Mouse (Mus musculus) midbrain, embryonic 13.5 days (tissue): ENCODE measurements at regions not wholly inside any gene's neighbourhood (a gene's known extent, or its start where the extent isn't known, plus 50 kb on each side); places are given as distances from the start of the nearest gene placed in this dataset.

Experiments used
- ATAC-seq: fragments of 200-750 bp; cut with Nextera tagmentation; 2 replicates; pipeline ENCODE4 v1.8.0; 2017; ENCODE audit warnings: mild to moderate bottlenecking, moderate TSS enrichment, moderate library complexity
- H3K27ac ChIP-seq: fragments of 300-500 bp; sonication (generic); 2 replicates; pipeline ENCODE4 v1.5.1; 2015; ENCODE audit warnings: inconsistent platforms, mild to moderate bottlenecking, moderate library complexity
- H3K27me3 ChIP-seq: fragments of 300-500 bp; sonication (generic); 2 replicates; pipeline ENCODE4 v1.6.1; 2015; ENCODE audit warnings: mild to moderate bottlenecking, inconsistent platforms
- H3K36me3 ChIP-seq: fragments of 300-500 bp; sonication (generic); 2 replicates; pipeline ENCODE4 v1.6.1; 2015; ENCODE audit warnings: mild to moderate bottlenecking, inconsistent platforms
- H3K4me1 ChIP-seq: fragments of 300-500 bp; sonication (generic); replicated peaks from 2 replicates; pipeline ENCODE4 v1.6.1; 2015; ENCODE audit warnings: inconsistent platforms
- H3K4me2 ChIP-seq: fragments of 300-500 bp; sonication (generic); replicated peaks from 2 replicates; pipeline ENCODE4 v1.6.1; 2015; ENCODE audit warnings: moderate library complexity, mild to moderate bottlenecking, inconsistent platforms
- H3K4me3 ChIP-seq: fragments of 300-500 bp; sonication (generic); replicated peaks from 2 replicates; pipeline ENCODE4 v1.5.1; 2015; ENCODE audit warnings: mild to moderate bottlenecking, inconsistent platforms
- H3K9ac ChIP-seq: fragments of 300-500 bp; sonication (generic); replicated peaks from 2 replicates; pipeline ENCODE4 v1.6.1; 2015; ENCODE audit warnings: mild to moderate bottlenecking, inconsistent platforms
- H3K9me3 ChIP-seq: fragments of 300-500 bp; sonication (generic); 2 replicates; pipeline ENCODE4 v1.6.1; 2016; ENCODE audit warnings: mild to moderate bottlenecking, inconsistent platforms
- WGBS: fragments of 180-500 bp; shearing (Covaris S2); methylation state at CpG from one replicate; pipeline ENCODE4 v1.1.7; 2015; 5-methylcytosine and 5-hydroxymethylcytosine counted together

GRCm38 (mm10) chr8:6648083-6648482 is 1542.9 kb upstream of the Slc10a2 start:
- Histone ChIP-seq H3K9ac (no peak overlapping the region), H3K4me1 (no peaks in the 10 kb centered on the region), H3K4me2 (no peak overlapping the region), H3K9me3 (no peaks in the 10 kb centered on the region), H3K4me3 (no peak overlapping the region), H3K27ac (no peak overlapping the region), H3K27me3 (no peaks in the 10 kb centered on the region), H3K36me3 (no peaks in the 10 kb centered on the region)
- ATAC-seq = no peak

GRCm38 (mm10) chr8:6645287-6645957 is 1540.3 kb upstream of the Slc10a2 start:
- H3K36me3 ChIP-seq = no peaks in the 10 kb centered on the region
- no peak overlapping the region for H3K27ac ChIP-seq
- H3K4me2 ChIP-seq = no peak overlapping the region
- no peaks in the 10 kb centered on the region for H3K27me3 ChIP-seq
- ATAC-seq = no peak
- WGBS = 90% methylated on average over 5 of the region's 5 CpGs
- H3K4me3 ChIP-seq = no peak overlapping the region
- H3K4me1 ChIP-seq = no peaks in the 10 kb centered on the region
- no peak overlapping the region for H3K9ac ChIP-seq
- H3K9me3 ChIP-seq = no peaks in the 10 kb centered on the region

GRCm38 (mm10) chr8:6644396-6644795 is 1539.2 kb upstream of the Slc10a2 start:
- H3K27ac ChIP-seq = no peak overlapping the region
- H3K9me3 ChIP-seq = no peaks in the 10 kb centered on the region
- H3K4me1 ChIP-seq = no peaks in the 10 kb centered on the region
- no peak overlapping the region for H3K4me3 ChIP-seq
- no peaks in the 10 kb centered on the region for H3K27me3 ChIP-seq
- no peak for ATAC-seq
- no peaks in the 10 kb centered on the region for H3K36me3 ChIP-seq
- WGBS = 76% methylated on average over 2 of the region's 2 CpGs
- no peak overlapping the region for H3K9ac ChIP-seq
- no peak overlapping the region for H3K4me2 ChIP-seq

GRCm38 (mm10) chr8:6627009-6627557 is 1521.9 kb upstream of the Slc10a2 start:
- H3K36me3 ChIP-seq = no peaks in the 10 kb centered on the region
- H3K4me1 ChIP-seq = no peaks in the 10 kb centered on the region; the same call in 1 of the 2 replicates
- H3K4me3 ChIP-seq = no peak overlapping the region
- no peaks in the 10 kb centered on the region for H3K27me3 ChIP-seq
- H3K9me3 ChIP-seq = no peaks in the 10 kb centered on the region
- ATAC-seq = peak; percentile 50; the same call in 1 of the 2 replicates
- no peak overlapping the region for H3K27ac ChIP-seq
- no peak overlapping the region for H3K9ac ChIP-seq
- WGBS = 64% methylated on average over 8 of the region's 8 CpGs
- no peak overlapping the region for H3K4me2 ChIP-seq

GRCm38 (mm10) chr8:6608891-6609290 is 1503.7 kb upstream of the Slc10a2 start:
- Histone ChIP-seq H3K4me3 (no peak overlapping the region), H3K9me3 (no peaks in the 10 kb centered on the region), H3K9ac (no peak overlapping the region), H3K27ac (no peak overlapping the region), H3K4me2 (no peak overlapping the region), H3K4me1 (peaks cover 13% of the 10 kb centered on the region), H3K36me3 (no peaks in the 10 kb centered on the region), H3K27me3 (0 out of 2 replicates have a peak, but pooled peaks cover 3% of the 10 kb centered on the region)
- WGBS = 49% methylated on average over 2 of the region's 2 CpGs
- ATAC-seq = no peak

GRCm38 (mm10) chr8:6606854-6607535 is 1501.8 kb upstream of the Slc10a2 start:
- peak overlapping the region; percentile 22 for H3K4me2 ChIP-seq

GRCm38 (mm10) chr8:6604232-6604804 is 1499.2 kb upstream of the Slc10a2 start:
- Histone ChIP-seq H3K27me3 (0 out of 2 replicates have a peak, but pooled peaks cover 3% of the 10 kb centered on the region), H3K4me1 (peaks cover 13% of the 10 kb centered on the region), H3K9ac (no peak overlapping the region), H3K9me3 (no peaks in the 10 kb centered on the region), H3K27ac (no peak overlapping the region), H3K36me3 (no peaks in the 10 kb centered on the region), H3K4me3 (no peak overlapping the region), H3K4me2 (no peak overlapping the region)
- 74% methylated on average over 5 of the region's 5 CpGs for WGBS
- peak; percentile 62; the same call in 1 of the 2 replicates for ATAC-seq

More at GRCm38 (mm10) chr8:6606854-6607535, 1501.8 kb upstream of the Slc10a2 start:
- 3% methylated on average over 9 of the region's 9 CpGs for WGBS
- no peaks in the 10 kb centered on the region for H3K9me3 ChIP-seq
- no peak overlapping the region for H3K27ac ChIP-seq
- H3K36me3 ChIP-seq = no peaks in the 10 kb centered on the region
- peaks cover 13% of the 10 kb centered on the region for H3K4me1 ChIP-seq
- H3K27me3 ChIP-seq = 0 out of 2 replicates have a peak, but pooled peaks cover 3% of the 10 kb centered on the region
- no peak overlapping the region for H3K9ac ChIP-seq
- peak; percentile 92 for ATAC-seq
- H3K4me3 ChIP-seq = no peak overlapping the region

- ATAC-seq = no peak
Observed at GRCm38 (mm10) chr8:6590146-6590545, 1485.0 kb upstream of the Slc10a2 start.

GRCm38 (mm10) chr8:6583337-6584096 is 1478.4 kb upstream of the Slc10a2 start:
- no peak overlapping the region for H3K4me3 ChIP-seq
- no peak overlapping the region for H3K9ac ChIP-seq
- no peaks in the 10 kb centered on the region for H3K27me3 ChIP-seq
- 93% methylated on average over 6 of the region's 6 CpGs for WGBS
- ATAC-seq = no peak
- no peak overlapping the region for H3K27ac ChIP-seq
- H3K9me3 ChIP-seq = no peaks in the 10 kb centered on the region
- no peaks in the 10 kb centered on the region for H3K4me1 ChIP-seq
- no peaks in the 10 kb centered on the region for H3K36me3 ChIP-seq
- H3K4me2 ChIP-seq = no peak overlapping the region

More at GRCm38 (mm10) chr8:6590146-6590545, 1485.0 kb upstream of the Slc10a2 start:
- no peak overlapping the region for H3K4me2 ChIP-seq
- H3K27me3 ChIP-seq = no peaks in the 10 kb centered on the region
- no peak overlapping the region for H3K27ac ChIP-seq
- no peaks in the 10 kb centered on the region for H3K36me3 ChIP-seq
- no peak overlapping the region for H3K9ac ChIP-seq
- H3K9me3 ChIP-seq = no peaks in the 10 kb centered on the region
- H3K4me1 ChIP-seq = no peaks in the 10 kb centered on the region
- no peak overlapping the region for H3K4me3 ChIP-seq

- H3K27ac ChIP-seq = no peak overlapping the region
- H3K27me3 ChIP-seq = no peaks in the 10 kb centered on the region
- WGBS = 79% methylated on average over 3 of the region's 3 CpGs
- no peak overlapping the region for H3K4me3 ChIP-seq
- H3K4me1 ChIP-seq = no peaks in the 10 kb centered on the region
- no peak overlapping the region for H3K4me2 ChIP-seq
- no peaks in the 10 kb centered on the region for H3K9me3 ChIP-seq
- H3K36me3 ChIP-seq = no peaks in the 10 kb centered on the region
- H3K9ac ChIP-seq = no peak overlapping the region
- no peak for ATAC-seq
Observed at GRCm38 (mm10) chr8:6582732-6583131, 1477.6 kb upstream of the Slc10a2 start.

- Histone ChIP-seq H3K36me3 (no peaks in the 10 kb centered on the region), H3K4me3 (no peak overlapping the region), H3K9ac (no peak overlapping the region), H3K4me2 (no peak overlapping the region), H3K27ac (no peak overlapping the region), H3K9me3 (no peaks in the 10 kb centered on the region), H3K27me3 (peaks cover 11% of the 10 kb centered on the region; the same call in 1 of the 2 replicates), H3K4me1 (no peaks in the 10 kb centered on the region)
- 79% methylated on average over 4 of the region's 4 CpGs for WGBS
- ATAC-seq = no peak
Observed at GRCm38 (mm10) chr8:6577868-6578634, 1472.9 kb upstream of the Slc10a2 start.
